ENCODE assay signal across 9 mouse cellular contexts in the genomic region with DNA sequence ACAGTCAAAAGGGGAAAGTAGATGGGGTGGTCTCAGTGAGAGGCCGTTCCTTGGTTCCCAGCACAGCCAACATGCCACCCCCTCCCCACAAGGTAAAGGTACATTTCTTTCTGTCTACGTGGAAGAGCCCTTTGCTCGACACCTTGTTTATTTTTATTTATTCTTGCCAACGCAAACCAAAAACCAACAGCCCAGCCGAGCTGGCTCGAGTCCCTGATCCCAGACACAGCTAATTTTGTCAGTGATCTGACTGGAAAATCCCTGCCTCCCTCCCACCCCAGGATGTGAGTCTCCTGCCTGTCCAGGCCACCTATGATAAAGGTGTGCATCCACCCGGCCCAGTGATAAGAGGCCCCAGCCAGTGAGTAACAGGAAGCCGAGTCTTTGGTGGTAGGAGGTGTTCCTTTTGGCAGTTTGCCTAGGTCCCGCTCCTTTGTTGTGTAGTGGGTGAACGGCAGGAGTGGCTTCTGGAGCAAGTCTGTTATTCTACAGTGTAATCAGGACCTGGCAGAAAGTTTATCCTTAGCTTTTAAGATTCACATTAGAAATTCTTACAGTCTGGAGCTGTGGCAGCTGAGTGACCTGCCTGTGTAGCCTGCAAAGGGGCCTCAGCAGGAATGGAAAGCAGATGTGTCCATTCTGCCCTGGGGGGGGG. TPM values are rescaled to one million over a fixed set of nuclear protein-coding genes. Genes with fewer than 3 reads are reported as not detected.
DNase-seq lines count a peak whose midpoint lies in the region; ATAC-seq and TF ChIP-seq lines count a peak whose summit lies in the region.
"Had no signal": no experiment of that assay in that cellular context is flagged by ENCODE, and none has a peak within 500 bp of the region (broad histone marks: within the 10 kb centered on the region; RNA-seq: fewer than 3 reads in every experiment).

No protein-coding gene starts in this region.

- no peaks in the 10 kb centered on the region for H3K36me3 ChIP-seq in heart, embryonic 11.5 days (ENCODE audit: control insufficient read depth, insufficient read depth, low read length)

- intact Hi-C loops in left cerebral cortex, postnatal 14 days (cut with DNase I), result no loop called here

- H3K27me3 ChIP-seq in heart, embryonic 11.5 days (ENCODE audit: control insufficient read depth, insufficient read depth, low read length), result no peaks in the 10 kb centered on the region

- DNase-seq in layer of hippocampus, adult 2 months (ENCODE audit: low spot score in 2 of 2), result no peak
- no peak for DNase-seq in layer of hippocampus, postnatal 25 days (ENCODE audit: extremely low spot score in 1 of 2, low spot score in 1 of 2)
- peak; percentile 22 for DNase-seq in brain, adult 2 months (ENCODE audit: low read depth, low spot score)
- DNase-seq in kidney, postnatal 10 days, result peak; percentile 73
- peak; percentile 76 for DNase-seq in lung, postnatal 36 days
- no peak for DNase-seq in left cerebral cortex, postnatal 14 days (ENCODE audit: low spot score in 2 of 2)

- TF ChIP-seq CTCF in layer of hippocampus, adult 2 months (conservative IDR thresholded peaks at IDR 0.05), result no peak

- peak overlapping the region; percentile 10; the same call in 1 of the 2 replicates for H3K4me2 ChIP-seq in heart, embryonic 11.5 days

- H3K27ac ChIP-seq in layer of hippocampus, adult 2 months, result peak overlapping the region; percentile 62
- H3K27ac ChIP-seq in heart, embryonic 11.5 days (ENCODE audit: low read depth, low read length), result peak overlapping the region; percentile 62
- H3K27ac ChIP-seq: macrophage had no signal

- peaks cover 23% of the 10 kb centered on the region for H3K4me1 ChIP-seq in heart, embryonic 11.5 days (ENCODE audit: control insufficient read depth, insufficient read depth, low read length)

- H3K9me3 ChIP-seq in heart, embryonic 11.5 days (replicated peaks; ENCODE audit: control insufficient read depth, low read length), result no peaks in the 10 kb centered on the region

- no peak overlapping the region for H3K4me3 ChIP-seq in layer of hippocampus, adult 2 months
- H3K4me3 ChIP-seq in heart, embryonic 11.5 days (ENCODE audit: low read depth, low read length), result no peak overlapping the region

- ATAC-seq in heart, embryonic 11.5 days (replicated peaks; ENCODE audit: insufficient number of reproducible peaks, low FRiP score, low TSS enrichment), result peak; percentile 74; the same call in 1 of the 2 replicates
- ATAC-seq in frontal cortex, adult (ENCODE audit: low TSS enrichment), result no peak

- 0 out of 2 replicates have a peak overlapping the region, but pooled peaks have one; percentile 24 for H3K9ac ChIP-seq in heart, embryonic 11.5 days (ENCODE audit: low read depth, low read length)

- WGBS in heart, embryonic 11.5 days (ENCODE audit: insufficient replicate concordance), result 32% methylated on average over 10 of the region's 10 CpGs

RNA-seq across cellular contexts. Expression of a gene that starts 36.6 kb away (rescaled TPM):
- total RNA-seq in layer of hippocampus, adult 2 months (2021), result 10 to 100 TPM; 10.6 to 12.3 TPM
- 1 to 10 TPM; 9.1 to 9.4 TPM for total RNA-seq in layer of hippocampus, postnatal 25 days (2021)
- 3.6 and 4.3 TPM in 2 replicates for polyA plus RNA-seq in heart, embryonic 11.5 days (2014; fragmentation: Nextera tagmentation; extraction: Ambion mirVana)
- 1 to 10 TPM; 8.4 to 8.9 TPM for total RNA-seq in left cerebral cortex, postnatal 14 days (2021)

RNA-seq across cellular contexts. Expression of a gene that starts 36.8 kb away (rescaled TPM):
- total RNA-seq in layer of hippocampus, adult 2 months (2021), result 10 to 100 TPM; 58.6 to 69.4 TPM
- 10 to 100 TPM; 64.1 to 70.2 TPM for total RNA-seq in layer of hippocampus, postnatal 25 days (2021)
- 25.3 and 26.9 TPM in 2 replicates for polyA plus RNA-seq in heart, embryonic 11.5 days (2014; fragmentation: Nextera tagmentation; extraction: Ambion mirVana)
- 100 to 1,000 TPM in 1 of 2 experiments, 10 to 100 TPM in 1; 86.8 to 102 TPM for total RNA-seq in left cerebral cortex, postnatal 14 days (2021)

Comparison
In these comparisons a context has a peak if more than half of its experiments do, and no peak if none do; other contexts are left out.
1. DNase-seq: peak in brain, adult 2 months (single experiment), kidney, postnatal 10 days (single experiment) and lung, postnatal 36 days (single experiment); none in layer of hippocampus, adult 2 months (0 of 2), layer of hippocampus, postnatal 25 days (0 of 2) and left cerebral cortex, postnatal 14 days (0 of 2).